Mouse (Mus musculus) spleen, adult 2 months (tissue): ENCODE measurements at regions not wholly inside any gene's neighbourhood (a gene's known extent, or its start where the extent isn't known, plus 50 kb on each side); places are given as distances from the start of the nearest gene placed in this dataset.

ENCODE experiments used
- CTCF ChIP-seq: fragments of 200-500 bp; IDR thresholded peaks from 2 replicates; pipeline ENCODE4 v1.5.1; 2011; ENCODE audit warnings: mild to moderate bottlenecking, inconsistent platforms; ENCODE audit not compliant: insufficient read depth, insufficient read length, insufficient replicate concordance; ENCODE audit errors: extremely low read depth
- POLR2A ChIP-seq: fragments of 200-500 bp; IDR thresholded peaks from 2 replicates; pipeline ENCODE4 v1.6.1; 2011; ENCODE audit warnings: low read depth, low read length, inconsistent platforms

- TF ChIP-seq POLR2A (no peak), CTCF (no peak)
Measured at GRCm38 (mm10) chr9:43674321-43674720, 69.5 kb upstream of the Nectin1 start.
